Mouse (Mus musculus) stomach, postnatal 0 days (tissue): Measurements from ENCODE around the gene Trappc10.

ENCODE experiments used
- CTCF ChIP-seq: IDR thresholded peaks from 2 replicates; pipeline ENCODE4 v1.5.1; 2016; ENCODE audit warnings: antibody characterized with exemption, low read depth, mild to moderate bottlenecking, moderate library complexity
- EP300 ChIP-seq: optimal IDR thresholded peaks from 2 replicates; pipeline ENCODE3; 2016; ENCODE audit warnings: antibody characterized with exemption

DNA sequence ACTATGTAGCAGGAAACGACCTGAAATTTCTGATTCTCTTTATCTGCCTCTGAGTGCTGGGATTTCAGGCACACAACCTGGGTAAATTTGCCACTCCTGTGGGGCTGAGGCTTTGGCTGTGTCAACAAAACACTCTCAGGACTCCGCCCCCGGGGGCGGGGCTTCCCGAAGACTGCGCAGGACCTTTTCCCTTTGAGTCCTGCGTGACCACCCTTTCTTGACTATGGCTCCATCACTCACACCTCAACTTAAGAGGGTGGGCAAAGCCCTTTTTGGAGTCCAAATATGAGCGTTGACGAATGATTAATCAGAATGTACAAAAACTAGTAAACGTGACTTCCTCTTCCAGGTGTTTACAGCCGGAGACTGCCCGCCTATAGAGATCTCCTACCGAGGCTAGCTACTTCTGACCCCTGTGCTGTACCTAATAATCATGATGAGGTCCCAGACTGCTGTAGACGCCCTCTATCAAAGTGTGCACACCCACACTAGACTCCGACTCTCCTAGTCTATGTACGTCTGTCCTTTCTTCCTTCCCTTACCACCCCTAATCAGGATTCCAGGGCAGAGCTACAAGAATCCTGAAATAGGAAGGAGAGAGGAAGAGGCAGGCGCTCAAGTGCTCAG is 85.1 kb downstream of the Trappc10 start:
- no peak for TF ChIP-seq CTCF
- no peak for TF ChIP-seq EP300
